Mouse (Mus musculus): ENCODE measurements around the gene Tnk1.

DNA sequence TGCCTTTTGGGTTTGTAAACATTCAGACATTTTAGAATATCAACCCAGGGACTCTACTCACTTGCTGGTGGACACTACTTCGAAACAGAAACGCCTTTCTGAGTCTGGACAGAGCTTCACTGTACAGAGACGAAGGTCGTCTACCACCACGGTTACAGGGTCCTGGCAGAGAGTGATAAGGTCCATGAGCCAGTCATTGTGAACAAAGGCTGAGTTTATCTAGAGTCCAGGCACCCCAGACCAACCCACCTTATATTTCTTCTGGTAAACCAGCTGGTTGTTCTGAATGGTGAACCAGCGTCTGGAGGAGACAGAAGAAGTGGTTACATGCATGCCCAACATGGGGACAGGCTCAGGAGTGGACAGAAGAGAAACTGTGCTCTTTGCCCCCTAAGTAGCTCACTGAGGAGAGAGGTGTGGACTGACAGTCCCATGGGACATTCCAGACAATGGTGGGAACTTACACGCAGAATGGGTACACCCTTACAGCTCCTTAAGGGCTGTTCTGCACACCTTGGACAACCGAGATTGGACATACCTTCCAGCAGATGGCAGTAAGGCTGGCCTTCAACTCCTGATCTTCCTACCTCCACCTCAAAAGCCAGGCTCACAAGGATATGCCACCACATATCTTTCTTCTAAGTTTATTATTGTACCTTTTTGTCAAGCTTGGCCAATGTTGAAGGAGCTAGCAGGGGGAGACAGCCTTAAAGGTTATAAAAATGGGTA is 28.5 kb upstream of the Tnk1 start:
- TF ChIP-seq CTCF (conservative IDR thresholded peaks at IDR 0.05; ENCODE audit: low read length) (peak; percentile 34), NANOG (IDR thresholded peaks at IDR 0.05; ENCODE audit: borderline replicate concordance, low read length) (no peak)
